Mouse (Mus musculus) layer of hippocampus, postnatal 25 days (tissue): ENCODE measurements around the gene Unc45b. TPM values are rescaled to one million over a fixed set of nuclear protein-coding genes. Genes with fewer than 3 reads are reported as not detected.
"Not testable (repeated sequence)": the region's sequence is repeated elsewhere in the genome, so short reads cannot be mapped to it uniquely, and the experiment has no call there.

Experiments used
- DNase-seq, 2 experiments: peaks; one replicate each; pipeline ENCODE4 v3.0.0; 2022; ENCODE audit warnings: mixed read lengths in 2 of 2, low spot score in 1 of 2; ENCODE audit errors: extremely low spot score in 1 of 2
- total RNA-seq, 2 experiments: library from RNA; stranded (reverse); gene quantifications; 2 replicates each; pipeline ENCODE4 v1.2.3; 2021

Unc45b gene
- total RNA-seq, 2 experiments from 2014 or later = 1.1 to 2.4 TPM

GRCm38 (mm10) chr11:82891936-82892335, 18.4 kb upstream of the Unc45b start, which contains the start of gene Fndc8:
Gene Fndc8, plus strand, starts transcription at chr11:82892124.
- DNase-seq = no peak

DNA sequence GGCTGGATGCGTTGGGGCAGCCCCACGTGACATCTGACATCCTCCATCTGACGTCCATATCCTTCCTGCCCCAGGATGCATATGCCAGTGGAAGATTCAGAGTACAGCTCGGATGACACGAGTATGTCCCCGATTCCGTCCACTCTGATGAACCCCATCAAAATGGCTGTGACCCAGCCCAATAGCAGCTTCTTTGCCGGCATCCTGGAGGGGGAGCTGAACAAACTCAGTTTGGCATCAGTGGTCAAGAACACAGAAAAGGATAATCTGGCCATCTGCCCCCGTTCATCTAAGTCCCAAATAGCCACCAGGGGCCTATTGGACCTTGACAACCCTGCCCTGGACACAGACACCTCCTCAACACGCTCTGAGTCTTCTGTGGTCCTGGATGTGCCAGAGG, 12.9 kb upstream of the Unc45b start:
- DNase-seq = no peak

GRCm38 (mm10) chr11:82899720-82900119, 10.6 kb upstream of the Unc45b start:
- DNase-seq = no peak

DNA sequence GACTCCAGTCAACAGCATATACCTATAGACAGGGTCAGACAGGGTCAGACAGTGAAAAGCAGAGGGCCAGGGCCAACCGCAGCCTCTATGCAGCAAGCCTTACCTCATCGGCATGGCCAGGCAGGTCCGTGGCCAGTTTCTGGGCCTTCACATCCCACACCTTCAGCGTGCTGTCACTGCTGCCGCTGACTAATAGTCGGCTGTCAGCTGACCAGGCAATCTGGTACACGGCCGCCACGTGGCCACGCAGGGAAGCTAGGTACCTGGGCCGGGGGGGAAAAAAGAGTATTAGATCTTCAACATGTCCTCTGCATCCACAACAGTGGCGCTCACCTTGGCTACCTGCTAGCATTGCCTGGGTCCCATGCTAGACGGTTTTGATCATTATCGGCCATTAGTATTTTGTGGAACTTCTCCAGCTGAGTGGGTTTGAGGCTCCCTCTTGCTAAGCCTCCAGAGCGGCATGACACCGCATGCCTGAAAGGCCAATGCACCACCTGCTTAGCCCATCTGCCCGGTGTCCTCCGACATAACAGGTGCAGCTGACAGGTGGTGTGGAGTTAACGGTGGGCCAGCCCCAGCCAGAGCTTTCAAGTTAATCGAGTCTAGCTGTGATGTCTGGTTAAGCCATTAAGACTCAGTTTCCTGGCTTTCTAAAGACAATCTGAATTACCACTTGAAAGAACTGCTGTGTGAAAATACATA, 8.6 kb upstream of the Unc45b start:
- DNase-seq = no peak

DNA sequence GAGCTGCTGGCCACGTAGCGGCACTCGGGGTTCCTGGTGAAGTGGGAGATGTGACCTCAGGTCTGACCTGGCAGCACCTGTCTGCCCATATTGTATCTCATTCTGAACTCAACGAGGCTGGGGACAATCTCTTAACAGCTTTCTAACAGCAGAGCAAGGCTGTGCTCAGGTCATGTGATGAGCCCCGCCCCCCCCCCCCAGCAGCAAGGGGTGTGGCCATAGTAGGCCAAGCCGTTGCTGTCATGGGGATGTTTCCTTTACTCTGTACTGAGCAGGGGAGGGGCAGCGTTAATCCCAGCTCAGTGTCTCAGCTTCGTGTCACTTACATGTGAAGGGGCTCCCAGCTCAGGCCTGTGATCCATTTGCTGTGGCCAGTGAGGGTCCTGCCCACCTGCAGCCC, 5.4 kb upstream of the Unc45b start:
- no peak for DNase-seq

DNA sequence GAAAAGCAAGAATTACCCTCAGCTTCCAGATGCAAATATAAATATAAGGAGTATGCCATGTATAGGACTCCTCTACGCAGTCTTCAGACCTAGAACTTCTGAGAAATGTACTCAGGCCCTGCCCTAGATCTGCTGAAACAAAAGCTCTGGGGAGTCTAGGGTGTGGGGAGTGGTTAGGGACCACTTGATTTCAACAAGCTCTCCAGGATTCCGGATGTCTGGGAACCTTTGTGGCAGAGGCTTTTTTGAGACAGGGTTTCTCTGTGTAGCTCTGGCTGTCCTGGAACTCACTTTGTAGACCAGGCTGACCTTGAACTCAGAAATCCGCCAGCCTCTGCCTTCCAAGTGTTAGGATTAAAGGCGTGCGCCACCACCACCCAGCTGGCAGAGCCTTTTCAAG, 4.5 kb upstream of the Unc45b start:
- DNase-seq = no peak

DNA sequence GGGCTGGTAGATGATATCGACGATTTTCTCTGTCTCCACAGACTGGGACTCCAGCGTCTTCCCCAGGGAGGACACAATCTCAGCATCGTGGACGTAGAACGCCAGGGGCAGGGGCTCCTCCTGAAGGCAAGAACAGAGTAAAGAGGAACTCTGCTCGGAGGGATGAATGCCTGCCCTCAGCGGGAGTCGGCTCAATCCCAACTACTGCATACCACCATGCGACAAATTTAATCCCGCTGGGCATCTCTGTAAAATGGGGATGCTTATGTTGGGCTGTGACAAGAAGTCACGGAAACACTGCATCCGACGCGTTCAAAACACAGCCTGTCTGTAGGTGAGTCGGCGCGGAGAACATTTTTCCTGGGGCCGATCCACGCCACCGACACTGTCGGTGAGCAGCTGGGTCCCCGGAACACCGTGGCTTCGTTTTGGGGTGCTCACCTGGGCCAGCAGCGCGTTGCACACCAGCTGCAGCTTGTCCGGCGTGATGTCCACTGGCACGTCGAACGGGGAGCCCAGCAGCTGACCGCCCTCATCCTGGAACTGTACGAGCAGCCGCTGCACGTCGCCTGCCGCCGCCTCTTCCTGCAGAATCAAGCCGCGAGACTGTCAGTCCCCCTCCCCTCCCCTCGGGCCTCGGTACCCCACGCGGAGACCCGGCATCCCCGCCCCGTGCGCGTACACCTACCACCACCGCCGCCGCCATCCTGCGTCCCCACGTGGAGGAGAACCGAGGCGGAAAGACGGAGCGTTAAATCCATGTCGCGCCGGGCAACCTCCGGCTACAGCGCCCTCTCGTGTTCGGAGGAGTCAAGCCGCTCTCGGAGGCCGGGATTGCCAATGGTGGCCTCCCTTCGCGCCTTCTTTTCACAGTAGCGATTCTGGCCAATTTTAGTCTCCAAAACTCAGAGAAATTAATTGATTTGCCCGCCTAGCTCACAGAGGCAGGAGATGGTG, 2.4 kb upstream of the Unc45b start, which contains the start of gene Nle1:
Gene Nle1 (minus strand): TSS at position 761 of the 957 bp plus-strand sequence.
- peak; percentile 92 to 99 for DNase-seq

DNA sequence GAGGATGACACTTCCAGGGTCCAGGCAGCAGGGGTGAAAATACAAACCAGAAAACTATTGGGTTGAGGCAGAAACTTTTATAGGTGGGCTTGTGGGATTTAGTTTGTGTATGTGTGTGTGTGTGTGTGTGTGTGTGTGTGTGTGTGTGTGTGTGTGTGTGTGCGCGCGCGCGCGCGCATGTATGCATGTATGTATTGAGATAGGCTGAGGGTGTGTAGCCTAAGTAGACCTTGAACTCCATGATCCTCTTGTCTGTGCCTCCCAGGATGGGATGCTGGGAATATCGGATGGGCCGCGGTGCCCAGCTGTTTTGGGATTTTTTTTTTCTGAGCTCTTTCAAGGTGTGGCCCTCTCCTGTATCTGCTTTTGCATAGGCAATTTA, 1.8 kb upstream of the Unc45b start:
- no peak for DNase-seq

DNA sequence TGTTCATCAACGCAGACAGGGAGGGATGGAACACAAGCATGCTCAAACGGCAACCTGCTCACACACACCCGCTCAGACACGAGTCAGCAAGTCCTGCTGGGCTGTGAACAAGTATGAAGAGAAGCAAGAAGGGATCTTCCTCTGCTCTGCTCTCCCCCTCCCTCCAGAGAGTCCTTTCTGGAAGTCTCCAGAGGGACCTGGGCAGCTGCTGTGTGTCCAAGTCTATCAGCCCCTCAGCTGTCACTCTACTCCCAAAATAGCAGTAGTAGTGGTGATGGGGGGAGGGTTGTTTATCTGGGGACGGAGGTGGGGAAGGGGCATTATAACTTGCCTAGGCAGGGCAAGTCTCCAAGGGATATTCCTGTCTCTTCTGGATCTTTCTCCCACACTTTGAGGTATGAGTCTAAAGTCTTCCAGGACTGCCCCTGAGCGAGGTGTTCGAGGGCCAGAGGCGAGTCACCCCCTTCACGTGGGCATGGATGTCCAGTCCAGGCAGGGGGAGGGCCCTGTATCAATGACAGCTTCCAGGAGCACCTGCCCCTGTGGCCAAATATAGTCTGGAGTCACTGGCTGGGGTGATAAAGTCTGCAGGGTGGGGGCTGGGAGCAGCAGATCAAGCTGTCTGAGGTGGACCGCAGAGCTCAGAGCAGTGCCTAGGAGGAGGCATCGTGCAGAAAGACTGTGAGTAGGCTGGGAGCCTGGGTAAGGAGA, 484 bp downstream of the Unc45b start:
- no peak for DNase-seq

DNA sequence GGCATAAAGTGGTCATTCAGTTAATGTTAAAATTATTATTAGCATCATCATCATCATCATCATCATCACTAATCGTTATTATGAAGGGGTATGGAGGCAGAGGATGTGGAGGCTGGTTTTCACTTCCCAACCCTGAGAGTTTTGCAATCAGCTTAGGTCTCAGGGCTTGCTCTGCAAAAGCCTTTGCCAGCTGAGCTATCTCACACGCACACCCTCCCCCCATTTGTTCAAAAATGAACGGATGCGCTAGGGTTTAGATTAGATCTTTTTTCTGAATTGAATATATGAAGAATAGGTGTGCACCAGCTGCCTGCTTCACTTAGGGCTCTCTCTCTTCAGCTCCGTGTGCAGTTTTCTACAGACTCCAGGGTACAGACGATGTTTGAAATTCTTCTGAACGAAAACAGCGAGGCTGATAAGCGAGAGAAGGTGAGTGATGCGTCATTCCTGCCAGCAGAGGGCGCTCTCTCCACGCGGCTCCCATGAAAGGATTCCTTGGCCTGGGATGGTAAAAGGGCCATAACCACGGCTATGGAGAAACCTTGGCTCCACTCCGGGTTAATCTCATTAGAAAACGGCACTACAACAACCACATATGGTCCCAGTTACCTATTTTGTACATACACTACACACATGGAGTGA, 4.5 kb downstream of the Unc45b start:
- peak; percentile 49 to 85 for DNase-seq

- DNase-seq = no peak
Measured at GRCm38 (mm10) chr11:82920768-82921167, 10.4 kb downstream of the Unc45b start.

GRCm38 (mm10) chr11:82921691-82922090, 11.3 kb downstream of the Unc45b start:
- no peak for DNase-seq

- DNase-seq = not testable (repeated sequence)
Measured at GRCm38 (mm10) chr11:82923910-82924309, 13.6 kb downstream of the Unc45b start.

- DNase-seq = no peak
Measured at GRCm38 (mm10) chr11:82928897-82929632, 18.7 kb downstream of the Unc45b start.

- DNase-seq = no peak
Measured at GRCm38 (mm10) chr11:82929633-82929950, 19.2 kb downstream of the Unc45b start.

DNA sequence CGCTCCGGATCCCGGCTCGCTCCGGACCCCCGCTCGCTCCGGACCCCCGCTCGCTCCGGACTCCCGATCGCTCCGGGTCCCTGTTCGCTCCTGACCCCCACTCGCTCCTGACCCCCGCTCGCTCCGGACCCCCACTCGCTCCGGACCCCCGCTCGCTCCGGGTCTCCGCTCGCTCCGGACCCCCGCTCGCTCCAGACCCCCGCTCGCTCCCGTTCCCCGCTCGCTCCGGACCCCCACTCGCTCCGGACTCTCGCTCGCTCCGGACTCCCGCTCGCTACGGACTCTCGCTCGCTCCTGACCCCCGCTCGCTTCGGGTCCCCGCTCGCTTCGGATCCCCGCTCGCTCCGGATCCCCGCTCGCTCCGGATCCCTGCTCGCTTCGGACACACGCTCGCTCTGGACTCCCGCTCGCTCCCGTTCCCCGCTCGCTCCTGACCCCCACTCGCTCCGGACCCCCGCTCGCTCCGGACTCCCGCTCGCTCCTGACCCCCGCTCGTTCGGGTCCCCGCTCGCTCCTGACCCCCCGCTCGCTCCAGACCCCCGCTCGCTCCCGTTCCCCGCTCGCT, 20.1 kb downstream of the Unc45b start:
- DNase-seq = not testable (repeated sequence)

GRCm38 (mm10) chr11:82931161-82931560, 20.8 kb downstream of the Unc45b start:
- not testable (repeated sequence) for DNase-seq

- not testable (repeated sequence) for DNase-seq
Measured at GRCm38 (mm10) chr11:82931671-82932450, 21.5 kb downstream of the Unc45b start.

GRCm38 (mm10) chr11:82933186-82933585, 22.8 kb downstream of the Unc45b start:
- no peak for DNase-seq
